Mouse (Mus musculus) bone marrow macrophage, adult 2 months (primary cell): ENCODE measurements at regions not wholly inside any gene's neighbourhood (a gene's known extent, or its start where the extent isn't known, plus 50 kb on each side); places are given as distances from the start of the nearest gene placed in this dataset.

Source experiments
- CTCF ChIP-seq: IDR thresholded peaks from 2 replicates; pipeline ENCODE4 v1.5.1; 2012; ENCODE audit warnings: low read depth, mild to moderate bottlenecking, low read length, moderate library complexity
- POLR2A ChIP-seq: IDR thresholded peaks from 2 replicates; pipeline ENCODE4 v1.6.1; 2012; ENCODE audit warnings: mild to moderate bottlenecking, low read depth, low read length, borderline replicate concordance

- TF ChIP-seq CTCF (no peak), POLR2A (no peak)
These were observed 74.8 kb upstream of the Atp5g3 start for GRCm38 (mm10) chr2:73985911-73986250.
